Mouse (Mus musculus) heart, postnatal 14 days (tissue): ENCODE measurements at regions not wholly inside any gene's neighbourhood (a gene's known extent, or its start where the extent isn't known, plus 50 kb on each side); places are given as distances from the start of the nearest gene placed in this dataset.

ENCODE experiments used
- DNase-seq, 2 experiments: peaks; one replicate each; pipeline ENCODE4 v3.0.0; 2021 to 2022
- intact Hi-C: fragments of 180-260 bp; cut with DNase I; formaldehyde crosslinking; loops from one replicate; pipeline ENCODE4 v1.15.1; 2025

DNA sequence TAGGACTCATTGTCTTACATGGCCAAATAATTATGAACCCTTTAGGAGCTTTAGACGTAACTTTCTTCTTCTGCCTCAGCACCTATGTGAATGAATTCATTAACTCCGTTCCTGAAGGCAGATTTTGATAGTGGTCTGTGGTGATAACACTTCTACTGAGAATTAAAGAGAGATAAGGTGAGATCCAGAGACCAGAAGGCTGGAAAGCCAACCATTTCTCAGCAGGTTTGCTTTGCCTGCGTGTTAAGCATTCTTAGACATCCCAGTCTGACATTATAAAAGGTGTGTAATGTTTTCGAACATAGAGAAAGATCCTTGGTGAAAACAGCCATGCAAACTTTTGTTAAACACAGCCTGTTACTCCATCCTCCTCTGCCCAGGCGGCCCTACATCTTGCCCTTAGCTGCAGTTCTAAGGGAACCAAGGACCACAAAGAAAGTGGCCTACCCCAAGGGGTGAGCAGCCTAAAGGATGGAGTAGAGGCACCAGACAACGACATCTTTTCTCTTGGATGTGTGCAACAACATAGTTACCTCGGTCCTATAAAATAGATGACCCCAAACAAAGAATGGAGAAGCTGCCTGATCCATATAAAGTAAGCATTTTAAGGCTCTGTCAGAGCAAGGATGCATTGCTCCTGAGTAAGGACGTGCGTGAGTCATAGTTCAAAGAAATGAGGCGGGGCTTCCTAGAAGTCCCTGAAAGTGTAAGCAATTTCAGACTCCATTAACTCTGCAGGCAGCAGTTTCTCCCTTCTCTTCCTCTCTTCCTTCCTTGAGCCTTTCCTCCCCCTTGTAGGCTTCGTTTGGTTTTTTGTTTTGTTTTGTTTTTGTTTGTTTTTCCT is 55.1 kb upstream of the Xpr1 start:
- intact Hi-C loops, result no loop called here
- no peak for DNase-seq

GRCm38 (mm10) chr1:155472956-155473646 is 55.9 kb upstream of the Xpr1 start:
- no peak for DNase-seq
- intact Hi-C loops, result no loop called here

- no peak for DNase-seq
- intact Hi-C loops, result no loop called here
Observed at GRCm38 (mm10) chr1:155474973-155475372, 57.8 kb upstream of the Xpr1 start.

DNA sequence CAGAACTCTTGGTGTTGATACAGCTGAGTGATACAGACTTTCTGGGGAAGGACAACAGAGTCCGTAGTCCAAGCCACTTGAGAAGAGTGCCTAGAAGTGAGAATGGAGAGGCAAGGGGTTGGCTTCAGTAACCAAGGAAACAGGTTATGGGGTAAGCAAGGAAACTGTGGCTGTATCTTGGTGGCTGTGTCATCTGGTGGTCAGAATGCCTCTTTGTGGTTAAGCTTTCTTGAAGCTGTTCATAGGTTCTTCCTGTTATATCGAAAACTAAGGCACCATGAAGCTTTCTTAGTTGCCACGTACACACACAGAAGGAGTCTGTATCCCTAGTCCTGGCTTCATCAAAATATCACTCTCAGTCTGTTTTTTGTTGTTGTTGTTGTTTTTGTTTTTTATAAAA is 59.0 kb upstream of the Xpr1 start:
- intact Hi-C loops, result no loop called here
- no peak for DNase-seq

- intact Hi-C loops, result no loop called here
- DNase-seq, result no peak
Observed at GRCm38 (mm10) chr1:155482148-155482547, 64.9 kb upstream of the Xpr1 start.

GRCm38 (mm10) chr1:155482760-155483159 is 65.5 kb upstream of the Xpr1 start:
- intact Hi-C loops, result no loop called here

DNA sequence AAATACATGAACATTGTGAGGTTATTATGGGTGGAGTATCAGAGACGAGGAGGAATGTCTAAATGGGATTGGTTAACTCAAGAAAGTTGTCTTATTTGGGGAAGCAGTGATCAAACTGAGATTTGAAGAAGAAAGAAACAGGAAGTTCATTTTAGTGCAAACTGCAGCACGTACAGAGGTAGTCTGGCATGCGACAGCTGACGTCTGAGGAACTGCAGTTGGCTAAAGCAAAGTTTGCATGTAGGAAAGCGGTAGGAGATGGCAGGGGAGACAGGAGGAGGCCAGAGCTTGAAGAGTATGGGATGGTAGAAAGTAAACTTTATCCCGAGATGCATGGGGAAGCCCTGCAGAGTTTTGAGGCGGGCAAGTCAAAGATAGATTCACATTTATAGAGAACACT is 66.5 kb upstream of the Xpr1 start:
- DNase-seq, result no peak
- intact Hi-C loops, result no loop called here

More at GRCm38 (mm10) chr1:155482760-155483159, 65.5 kb upstream of the Xpr1 start:
- no peak for DNase-seq

DNA sequence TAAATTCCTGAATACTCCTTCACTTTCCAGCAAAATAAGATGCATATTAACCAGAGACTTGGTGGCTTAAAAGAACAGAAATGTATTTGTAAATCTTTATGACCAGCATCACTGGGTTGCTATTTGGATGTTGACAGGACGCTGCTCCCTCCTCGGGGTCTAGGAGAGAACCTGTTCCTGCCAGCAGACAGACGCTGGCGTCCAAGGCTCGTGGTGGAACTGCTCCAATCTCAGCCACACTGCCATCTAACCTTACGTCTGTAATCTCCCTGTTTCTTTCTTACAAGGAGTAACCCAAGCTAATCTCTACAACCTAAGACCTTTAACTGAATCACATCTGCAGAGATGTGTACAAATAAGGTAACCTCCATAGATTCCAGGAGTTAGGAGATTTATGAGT is 70.1 kb upstream of the Acbd6 start:
- intact Hi-C loops, result no loop called here
- DNase-seq, result no peak

DNA sequence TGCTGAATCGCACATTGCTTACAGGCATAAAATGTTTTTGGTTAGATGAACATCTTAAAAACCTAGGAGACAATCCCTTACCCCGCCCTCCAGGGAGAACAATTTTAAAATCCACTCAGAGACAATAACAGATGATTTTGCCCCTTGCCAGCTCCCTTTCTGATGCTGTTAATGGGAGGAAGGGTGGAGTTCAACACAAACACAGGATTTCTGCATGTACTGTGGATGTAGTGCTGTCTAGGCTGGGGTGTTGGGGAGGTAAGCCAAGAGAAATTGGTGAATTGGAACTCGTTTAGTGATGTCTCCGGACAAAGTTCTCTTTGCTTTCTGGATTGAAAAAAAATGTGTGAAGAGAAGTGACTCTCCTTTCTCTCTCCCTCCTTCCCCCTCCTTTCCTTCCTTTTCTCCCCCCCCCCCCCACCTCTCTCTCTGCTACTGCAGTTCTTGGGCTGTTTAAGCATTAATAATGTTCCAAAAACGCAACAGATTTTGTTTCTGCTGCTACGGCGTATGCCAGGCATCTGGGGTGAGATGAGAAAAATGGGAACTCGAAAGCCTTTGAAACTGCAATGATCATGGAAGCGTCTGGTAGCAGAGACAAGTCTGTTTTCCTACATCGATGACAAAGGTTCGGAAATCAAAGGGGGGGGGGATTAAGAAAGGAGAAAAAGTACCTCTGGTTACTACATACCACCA is 68.8 kb upstream of the Acbd6 start:
- peak in 1 of 2 experiments; percentile 18 for DNase-seq

GRCm38 (mm10) chr1:155490131-155490530 is 67.8 kb upstream of the Acbd6 start:
- intact Hi-C loops, result loop anchor here (5.0 kb wide), 1 partner anchor 73 kb away; the partner anchor contains the start of gene Xpr1
- no peak for DNase-seq

More for the DNA sequence above, 68.8 kb upstream of the Acbd6 start:
- intact Hi-C loops, result no loop called here

GRCm38 (mm10) chr1:155491205-155492026 is 66.5 kb upstream of the Acbd6 start:
- peak; percentile 23 to 28 for DNase-seq
- intact Hi-C loops, result loop anchor here (5.0 kb wide), 1 partner anchor 74 kb away; the partner anchor contains the start of gene Xpr1

GRCm38 (mm10) chr1:155493333-155493732 is 64.6 kb upstream of the Acbd6 start:
- no peak for DNase-seq

DNA sequence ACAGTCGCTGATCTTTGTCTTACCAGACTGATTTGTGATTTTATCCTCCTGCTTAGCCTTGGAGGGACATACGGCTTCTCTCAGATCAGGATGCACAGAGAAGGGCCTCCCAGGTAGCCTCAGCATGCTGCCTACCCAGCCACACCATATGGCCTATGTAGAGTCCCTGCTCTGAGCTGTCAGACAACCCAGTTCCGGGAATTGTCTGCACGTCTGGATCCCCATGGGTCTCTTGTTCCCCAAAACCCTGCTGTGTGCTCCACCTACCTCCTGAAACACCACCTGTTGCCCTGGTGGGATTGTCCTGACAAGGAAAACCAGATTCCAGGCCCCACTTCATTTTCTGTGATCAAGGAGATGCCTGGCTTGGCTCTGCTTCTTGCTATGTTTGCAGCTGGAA is 64.1 kb upstream of the Acbd6 start:
- intact Hi-C loops, result loop anchor here (5.0 kb wide), 1 partner anchor 76 kb away; the partner anchor contains the start of gene Xpr1
- no peak for DNase-seq

More at GRCm38 (mm10) chr1:155493333-155493732, 64.6 kb upstream of the Acbd6 start:
- intact Hi-C loops, result loop anchor here (5.0 kb wide), 1 partner anchor 76 kb away; the partner anchor contains the start of gene Xpr1

- intact Hi-C loops, result loop anchor here (5.0 kb wide), 1 partner anchor 77 kb away; the partner anchor contains the start of gene Xpr1
Observed at GRCm38 (mm10) chr1:155494347-155494746, 63.6 kb upstream of the Acbd6 start.

GRCm38 (mm10) chr1:155499735-155500134 is 58.2 kb upstream of the Acbd6 start:
- intact Hi-C loops, result no loop called here
- DNase-seq, result no peak

More at GRCm38 (mm10) chr1:155494347-155494746, 63.6 kb upstream of the Acbd6 start:
- no peak for DNase-seq

GRCm38 (mm10) chr1:155502867-155503266 is 55.1 kb upstream of the Acbd6 start:
- DNase-seq, result no peak
- intact Hi-C loops, result no loop called here

DNA sequence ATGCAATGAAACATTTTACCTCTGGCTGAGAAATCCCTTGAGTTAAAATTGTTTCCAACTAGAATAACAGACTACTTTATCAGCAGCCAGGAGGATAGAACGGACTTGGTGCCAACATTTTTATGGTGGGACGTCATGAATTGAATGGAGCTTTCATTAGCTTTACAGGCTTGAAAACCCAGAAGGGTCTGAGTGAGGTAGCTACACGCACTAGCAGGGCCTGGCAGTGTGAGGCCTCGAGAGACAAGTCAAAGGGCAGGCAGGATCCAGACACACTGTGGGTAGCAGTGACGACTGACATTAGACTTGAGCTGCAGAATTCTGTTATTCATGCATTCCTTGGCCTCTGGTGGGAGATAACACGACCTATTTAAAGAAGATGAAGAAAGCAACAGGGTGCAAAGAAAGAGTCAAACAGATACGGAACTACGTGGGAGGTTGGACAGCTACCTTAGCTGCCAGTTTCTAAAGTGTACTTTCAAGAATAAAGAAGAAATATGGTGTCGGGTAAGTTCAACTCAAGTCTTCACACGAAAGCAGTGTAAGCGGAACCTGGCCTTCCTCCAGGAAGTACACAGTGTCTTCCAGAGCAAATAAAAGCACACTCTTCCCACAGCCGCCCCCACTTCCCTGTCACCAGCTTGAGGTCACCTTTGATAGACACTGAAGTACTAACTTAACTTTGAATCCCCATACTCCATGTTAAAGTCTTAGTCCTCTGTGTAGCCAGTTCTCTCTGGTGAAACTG is 53.2 kb upstream of the Acbd6 start:
- DNase-seq, result peak; percentile 41 to 55
- intact Hi-C loops, result no loop called here

- intact Hi-C loops, result no loop called here
- no peak for DNase-seq
Observed at GRCm38 (mm10) chr1:155505361-155506077, 52.4 kb upstream of the Acbd6 start.
